Mouse (Mus musculus) testis, postnatal 14 days (tissue): ENCODE data around the gene Spon1.

ENCODE experiments used
- DNase-seq: peaks from one replicate; pipeline ENCODE4 v3.0.0; 2021; ENCODE audit warnings: low spot score

Spon1 gene

DNA sequence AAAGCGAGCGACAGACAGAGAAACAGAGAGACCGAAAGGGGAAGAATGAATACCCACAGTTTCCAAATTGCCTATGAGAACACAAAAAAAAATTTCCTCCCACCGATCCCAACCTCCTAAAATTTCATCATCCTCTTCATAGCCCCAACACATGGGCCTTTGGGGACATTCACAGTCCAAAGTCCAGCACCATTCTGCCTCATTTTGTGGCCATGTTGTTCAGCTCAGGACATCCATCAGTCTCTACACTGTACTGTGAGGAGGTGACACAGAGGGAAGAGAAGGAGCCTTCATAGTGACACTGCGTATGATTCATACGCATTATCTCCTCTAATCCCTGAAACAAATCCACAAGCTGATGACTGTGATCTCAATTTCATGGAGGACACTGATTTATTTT lies 12.7 kb downstream of the Spon1 start:
- no peak for DNase-seq

DNA sequence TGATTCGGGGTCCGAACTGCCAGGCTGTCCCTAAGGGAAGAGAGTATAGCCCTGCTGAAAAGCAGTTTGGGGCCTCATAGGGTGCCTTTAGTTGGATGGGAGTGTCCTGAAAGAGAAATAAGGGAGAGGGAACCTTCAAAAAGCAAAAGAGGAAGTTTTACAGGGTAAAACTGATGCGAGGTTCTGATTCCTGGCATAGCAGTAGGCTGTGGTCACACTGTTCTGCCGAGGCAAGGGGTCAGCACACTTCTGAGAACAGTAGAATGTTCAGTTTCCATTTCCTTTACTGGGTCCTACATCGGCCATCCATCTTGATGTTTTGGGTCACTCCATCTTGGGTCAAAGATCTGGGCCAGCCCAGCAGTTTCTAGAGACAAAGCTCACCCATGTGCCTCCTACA lies 14.5 kb downstream of the Spon1 start:
- DNase-seq: no peak

DNA sequence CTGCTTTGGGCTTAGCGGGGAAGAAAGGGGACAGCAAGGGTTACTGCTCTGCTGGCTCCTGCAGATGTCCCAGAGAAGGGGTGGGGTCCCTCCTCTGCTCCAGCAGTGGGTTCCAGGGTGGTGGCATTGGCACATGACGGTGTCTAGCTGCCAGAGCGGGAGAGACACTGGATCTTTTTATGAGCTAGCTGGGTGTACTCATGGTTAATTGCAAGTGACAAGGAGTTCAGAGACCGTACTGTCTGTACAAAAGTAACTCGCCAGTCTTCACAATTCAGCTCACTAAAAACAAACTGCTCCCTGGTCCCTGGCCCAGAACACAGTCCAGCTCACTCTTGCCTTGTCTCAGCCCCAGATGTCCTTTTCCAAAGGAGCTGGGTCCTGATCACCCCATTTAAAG lies 26.2 kb downstream of the Spon1 start:
- no peak for DNase-seq

DNA sequence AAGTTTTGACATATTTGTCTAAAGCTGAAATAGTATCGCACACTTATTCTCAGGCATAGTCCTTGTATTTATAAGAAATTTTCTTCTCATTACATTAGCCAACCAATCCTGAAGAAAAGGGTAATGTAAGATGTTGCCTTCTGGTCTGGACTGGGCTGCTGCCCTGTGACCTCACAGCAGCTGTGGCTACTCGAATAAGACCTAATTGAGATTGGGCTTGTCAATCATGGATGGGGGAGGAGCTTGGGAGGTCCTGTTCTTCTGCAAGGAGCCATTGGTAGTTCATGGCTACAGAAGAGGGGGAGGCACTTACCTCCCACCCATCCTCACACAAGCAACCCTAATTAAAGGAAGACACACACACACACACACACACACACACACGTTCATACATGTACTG lies 27.1 kb downstream of the Spon1 start:
- no peak for DNase-seq

DNA sequence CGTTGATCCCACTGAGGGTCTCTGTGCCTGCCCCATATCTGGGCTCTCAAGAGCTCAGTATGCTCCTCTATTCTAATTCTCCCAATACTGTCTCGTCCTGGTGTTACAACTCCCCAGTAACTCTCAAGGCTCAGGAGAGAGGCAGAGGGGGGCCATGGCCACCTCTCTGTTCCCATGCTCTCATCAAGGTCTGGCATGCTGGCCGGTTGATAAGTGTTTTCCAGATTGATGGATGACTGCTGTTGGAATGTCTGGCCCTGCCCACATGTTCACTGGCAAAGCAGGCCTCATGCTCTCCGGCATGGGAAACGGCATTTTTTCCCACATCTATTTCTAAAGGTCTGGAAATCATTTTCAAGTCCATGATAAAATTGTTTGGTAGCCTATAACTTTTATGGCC lies 29.4 kb downstream of the Spon1 start:
- no peak for DNase-seq

DNA sequence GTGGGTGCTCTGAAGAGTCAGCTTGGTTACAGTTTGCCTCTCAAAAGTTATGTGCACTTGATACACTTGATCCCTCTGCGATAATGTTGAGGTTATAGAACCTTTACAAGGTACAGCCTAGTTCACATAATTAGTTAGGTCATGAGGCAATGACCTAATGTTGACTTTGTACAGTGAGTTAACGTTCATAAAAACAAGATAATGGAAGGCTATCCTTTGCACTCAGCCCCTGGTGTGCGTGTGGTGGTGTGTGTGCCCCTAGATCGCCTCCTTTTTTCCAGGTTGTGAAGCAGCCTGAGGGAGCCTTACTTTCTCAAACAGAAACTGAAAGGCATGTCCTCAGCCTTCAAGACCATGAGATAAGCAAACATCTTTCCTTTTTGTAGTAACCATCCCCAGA lies 31.3 kb downstream of the Spon1 start:
- DNase-seq: no peak

DNA sequence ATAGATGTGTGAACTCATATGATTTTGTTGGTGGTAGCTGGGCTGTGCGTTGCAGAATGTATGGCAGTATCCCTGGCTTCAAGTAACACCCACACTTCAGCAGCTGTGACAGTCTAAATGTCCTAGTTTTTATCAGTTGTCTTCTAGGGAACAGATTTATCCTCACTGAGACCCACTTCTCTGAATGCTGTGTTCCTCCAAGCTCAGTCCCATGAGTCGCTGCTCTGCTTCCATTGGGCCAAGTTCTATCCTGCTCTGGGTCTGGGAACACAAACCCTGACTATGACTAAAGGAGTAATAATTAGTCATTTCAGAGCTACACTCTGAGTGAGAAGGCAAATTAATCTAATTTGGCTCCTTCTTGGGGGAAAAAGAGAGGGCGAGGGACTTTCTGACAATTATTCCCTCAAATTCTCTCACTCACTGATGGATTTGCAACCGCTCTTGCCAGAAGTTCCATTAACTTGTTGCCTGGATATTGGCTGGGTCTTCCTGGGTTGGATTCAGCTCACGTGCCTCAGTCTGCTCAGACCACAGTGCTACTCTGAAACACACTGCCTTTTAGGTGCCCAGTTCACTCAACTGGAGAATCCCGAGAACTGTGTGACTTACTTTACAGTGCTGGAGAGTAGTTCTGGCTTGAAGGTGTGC lies 32.9 kb downstream of the Spon1 start:
- DNase-seq: no peak

DNA sequence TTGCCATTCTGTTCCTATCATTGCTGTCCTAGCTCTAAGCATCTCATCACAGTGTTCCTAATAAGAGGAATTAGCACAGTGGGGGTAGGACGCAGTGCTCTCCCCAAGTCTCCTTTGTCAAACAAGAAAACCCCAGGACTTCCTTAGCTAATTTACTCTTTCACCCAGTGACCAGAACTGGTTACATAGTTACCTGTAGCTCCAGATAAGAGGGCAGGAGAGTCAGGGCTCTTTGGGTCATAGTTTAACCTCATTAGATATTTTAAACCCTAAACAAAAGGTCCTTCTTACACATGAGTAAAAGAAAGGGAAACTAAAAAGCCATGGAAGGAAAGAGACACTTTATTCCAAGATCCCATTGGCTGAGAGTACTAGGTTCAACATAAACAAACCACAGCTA lies 44.0 kb downstream of the Spon1 start:
- DNase-seq: no peak

DNA sequence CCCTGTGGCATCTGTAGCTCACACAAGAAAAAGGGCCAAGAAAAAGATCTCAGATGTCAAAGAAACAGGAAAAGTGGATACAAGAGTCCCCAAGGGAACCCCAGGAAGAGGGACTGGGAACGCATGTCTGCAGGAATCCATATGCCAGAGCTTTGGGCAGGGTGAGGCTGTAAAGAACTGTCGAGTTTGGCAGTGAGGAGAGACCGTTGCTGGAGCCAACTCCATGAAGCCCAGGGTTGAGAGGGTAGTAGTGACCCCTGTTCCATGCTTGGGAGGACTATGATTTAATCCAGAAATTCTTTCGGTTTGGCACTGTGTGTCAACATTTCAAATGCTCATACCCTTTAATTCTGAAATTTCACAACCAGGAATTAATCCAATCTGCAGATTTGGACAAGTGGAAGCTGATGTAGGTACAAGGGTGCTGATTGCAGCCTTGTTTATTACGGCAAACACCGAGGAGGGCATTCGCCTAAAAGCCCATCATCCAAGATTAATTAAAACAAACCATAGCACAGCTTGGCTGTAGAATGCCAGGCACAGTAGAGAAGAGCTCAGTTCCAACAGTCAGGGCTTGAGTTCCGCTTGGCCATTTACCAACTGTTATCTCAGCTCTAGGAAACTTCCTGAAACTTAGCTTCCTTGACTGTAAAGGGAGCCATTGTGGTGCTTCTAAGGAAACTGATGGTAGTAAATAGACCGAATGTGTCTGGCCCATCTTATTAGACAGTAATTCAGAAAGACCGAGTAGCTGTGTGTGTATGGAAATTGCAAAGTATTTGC lies 45.8 kb downstream of the Spon1 start:
- DNase-seq: no peak

DNA sequence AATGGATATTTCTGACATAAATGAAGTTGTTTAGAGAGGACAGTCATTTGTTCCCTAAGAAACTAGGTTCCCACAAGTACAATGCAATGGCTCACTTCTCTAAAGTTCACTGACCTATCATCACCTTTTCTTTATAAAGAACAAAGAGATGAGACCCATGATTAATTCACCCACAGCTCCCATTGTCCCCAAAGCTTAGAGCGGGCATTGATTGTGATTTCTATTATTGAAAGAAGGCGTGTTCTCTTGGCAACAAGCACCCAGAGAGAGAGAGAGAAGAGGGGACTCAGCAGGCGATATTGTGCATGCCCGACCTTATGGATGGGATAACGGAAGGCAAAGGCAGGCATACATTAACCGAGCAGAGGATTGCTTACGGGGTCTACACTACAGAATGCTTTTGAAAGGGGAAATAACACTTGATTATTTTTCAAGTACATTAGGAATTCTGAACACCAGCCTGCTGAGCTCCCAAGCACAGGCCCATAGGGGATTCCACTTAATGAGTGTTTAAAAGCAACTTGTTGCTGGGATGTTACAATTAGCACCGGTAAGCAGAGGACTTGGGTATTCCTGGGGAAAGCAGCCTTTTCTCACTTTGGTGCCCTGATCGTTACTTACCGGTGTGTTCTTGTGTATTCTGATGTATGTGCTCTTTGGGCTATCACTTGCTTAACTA lies 48.4 kb downstream of the Spon1 start:
- DNase-seq: no peak

DNA sequence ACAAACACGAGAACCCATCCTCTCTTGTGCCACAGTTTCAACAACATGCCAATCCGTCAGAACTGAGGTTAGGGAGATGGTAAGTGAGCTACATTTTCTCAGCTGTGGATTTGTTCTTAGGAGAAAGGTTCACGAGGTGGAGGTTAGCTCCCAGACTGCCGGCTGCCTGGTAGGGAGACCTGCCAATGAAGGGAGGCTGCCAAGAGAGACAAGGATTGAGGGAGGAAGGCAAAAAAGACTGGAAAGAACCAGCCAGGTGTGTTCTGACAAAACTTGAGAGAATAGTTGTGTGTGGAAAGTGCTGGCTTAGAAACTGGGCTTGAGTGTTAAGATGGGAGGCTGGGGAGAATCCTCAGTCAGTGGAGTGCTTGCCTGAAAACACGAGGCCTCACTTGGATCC lies 49.9 kb downstream of the Spon1 start:
- DNase-seq: no peak

DNA sequence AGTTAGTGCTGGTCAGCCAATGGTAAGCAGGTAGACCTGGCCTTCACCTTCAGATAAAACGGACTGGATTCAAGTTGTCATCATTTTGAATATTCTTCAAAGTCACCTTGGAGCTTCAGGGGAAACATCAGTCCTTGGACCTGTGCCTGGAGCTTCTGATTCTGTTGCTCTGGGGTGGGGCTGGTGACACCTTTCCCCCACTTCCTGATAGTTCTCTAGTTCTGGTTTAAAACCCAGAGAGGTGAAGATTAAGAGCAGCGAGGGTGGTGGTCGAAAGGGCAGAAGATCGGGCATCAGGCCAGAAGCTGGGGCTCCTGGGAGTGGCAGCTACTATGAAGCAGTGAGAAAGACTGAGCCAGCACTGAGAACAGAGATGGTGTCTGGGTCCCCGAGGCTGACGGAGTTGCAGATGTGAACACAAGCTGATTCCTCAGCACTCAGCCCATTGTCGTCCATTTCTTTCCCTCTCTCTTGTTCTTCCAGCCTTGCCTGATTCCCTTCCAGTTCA lies 51.1 kb downstream of the Spon1 start:
- DNase-seq: no peak

DNA sequence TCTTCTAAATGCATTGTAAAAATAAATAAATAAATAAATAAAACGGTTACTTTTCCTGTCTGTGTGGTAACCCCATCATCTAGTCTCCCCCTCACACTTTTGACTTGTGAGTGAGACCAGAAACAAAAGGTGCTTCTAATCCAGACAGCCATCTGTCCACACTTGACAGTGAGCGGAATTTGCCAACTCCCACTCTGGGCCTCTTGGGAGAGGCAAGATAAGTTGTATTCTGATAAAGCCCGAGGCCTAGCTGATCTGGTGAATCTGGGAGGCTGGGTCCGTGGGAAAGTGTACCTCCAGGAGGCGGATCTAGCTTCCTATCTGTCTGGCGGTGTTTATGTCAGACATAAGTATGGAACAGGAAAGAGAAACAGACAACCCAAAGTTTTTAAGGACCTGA lies 52.3 kb downstream of the Spon1 start:
- DNase-seq: no peak

DNA sequence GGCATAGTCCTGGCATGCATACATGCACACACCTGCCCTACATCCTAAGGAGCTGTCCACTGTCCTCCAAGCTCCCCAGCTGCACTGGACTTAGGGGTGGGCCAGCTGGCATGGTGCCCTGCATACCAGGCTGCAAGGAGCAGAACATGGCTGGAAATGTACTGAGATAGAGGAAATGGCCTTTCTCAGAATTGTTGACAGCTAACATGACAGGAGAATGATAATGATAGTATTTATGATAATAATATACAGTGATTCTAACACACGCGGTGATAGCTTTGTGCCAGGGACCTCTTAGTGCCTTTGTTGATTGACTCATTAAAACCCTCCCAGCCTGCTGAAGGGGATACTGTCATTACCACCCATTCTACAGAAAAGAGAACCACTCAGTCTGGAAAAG lies 54.4 kb downstream of the Spon1 start:
- DNase-seq: no peak

DNA sequence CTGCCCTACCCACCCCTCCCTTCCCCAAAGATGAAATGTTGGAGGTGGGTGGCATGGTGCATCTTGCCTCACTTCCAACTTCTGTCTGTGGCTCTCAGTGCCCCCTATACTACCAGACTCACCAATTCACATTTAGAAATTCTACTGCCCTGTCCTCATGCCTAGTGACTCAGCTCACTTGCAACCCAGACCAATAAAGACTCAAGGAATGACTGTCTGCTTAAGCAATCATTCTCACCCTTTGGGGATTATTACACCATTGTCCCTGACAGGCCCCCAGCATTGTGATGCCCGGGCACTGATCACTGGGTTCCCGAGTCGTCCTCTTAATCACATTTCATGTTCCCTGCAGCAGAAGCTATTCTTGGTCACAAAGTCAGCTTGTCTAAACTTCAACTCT lies 57.2 kb downstream of the Spon1 start:
- no peak for DNase-seq

DNA sequence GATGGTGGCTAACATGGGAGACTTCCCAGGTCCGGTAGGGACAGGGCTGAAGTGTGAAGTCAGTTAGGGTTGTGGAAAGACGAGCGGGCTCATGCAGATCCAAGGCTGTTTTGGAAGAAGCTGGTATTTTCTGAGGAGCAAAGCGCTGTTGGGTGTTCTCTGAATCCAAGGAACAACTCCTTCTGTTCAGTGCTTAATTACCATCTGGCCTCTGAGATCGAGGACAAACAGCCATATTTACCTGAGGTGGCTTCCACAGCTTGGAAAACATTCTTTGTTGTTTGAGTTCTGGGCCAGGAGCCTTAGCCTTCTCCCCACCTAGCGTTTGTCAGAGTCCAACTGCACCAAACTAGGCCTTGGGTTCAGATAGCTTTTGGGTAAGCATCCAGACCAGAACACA lies 58.9 kb downstream of the Spon1 start:
- no peak for DNase-seq

DNA sequence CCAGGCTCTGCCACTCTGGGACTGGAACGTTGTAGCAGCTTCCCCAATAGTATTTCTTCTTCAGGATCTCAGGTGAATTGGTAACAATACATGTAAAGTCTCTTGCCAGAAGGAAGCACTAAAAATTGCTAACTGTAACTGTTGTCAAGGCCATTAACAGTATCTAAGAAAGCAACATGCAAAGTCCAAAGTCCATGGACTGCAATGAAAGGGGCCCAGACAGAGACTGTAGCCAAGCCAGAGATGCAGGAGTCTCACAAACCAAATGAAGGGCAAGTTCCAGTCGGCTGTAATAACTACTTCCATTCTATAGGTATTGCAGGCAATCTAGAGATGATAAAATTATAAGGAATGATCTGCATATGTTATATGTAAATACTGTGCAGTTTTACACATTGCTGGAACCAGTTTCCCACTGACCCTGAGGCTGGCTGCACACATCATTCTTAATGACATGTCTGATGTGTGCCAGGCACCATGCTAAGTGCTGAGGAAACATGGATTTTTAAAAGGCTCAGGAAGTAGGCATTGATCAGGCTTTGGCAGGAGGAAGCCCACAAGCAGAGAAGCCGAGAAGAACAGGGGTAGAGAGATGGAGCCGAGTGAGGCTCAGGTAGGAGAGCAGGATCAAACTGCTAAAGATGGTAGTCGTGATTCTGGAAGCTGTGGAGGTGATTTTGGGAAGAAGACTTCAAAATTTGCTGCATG lies 59.9 kb downstream of the Spon1 start:
- no peak for DNase-seq

DNA sequence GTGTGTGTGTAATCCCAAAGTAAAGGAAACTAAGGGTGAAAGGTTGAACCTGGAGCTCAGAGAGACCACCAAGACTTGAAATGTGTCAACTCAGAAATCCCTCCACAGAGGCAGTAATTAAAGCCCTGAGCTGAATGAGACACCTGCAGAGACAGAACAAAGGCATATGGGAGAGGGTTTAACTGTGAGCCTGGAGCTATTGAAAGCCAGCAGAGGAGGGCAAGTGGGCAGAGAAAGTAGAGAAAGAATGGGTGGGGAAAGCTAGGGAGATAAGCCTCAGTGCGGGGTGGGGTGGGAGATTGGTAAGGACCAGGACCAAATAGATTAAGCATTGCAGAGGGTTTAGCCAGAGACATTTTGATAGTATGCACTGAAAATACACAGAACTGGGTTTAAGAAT lies 60.7 kb downstream of the Spon1 start:
- no peak for DNase-seq

DNA sequence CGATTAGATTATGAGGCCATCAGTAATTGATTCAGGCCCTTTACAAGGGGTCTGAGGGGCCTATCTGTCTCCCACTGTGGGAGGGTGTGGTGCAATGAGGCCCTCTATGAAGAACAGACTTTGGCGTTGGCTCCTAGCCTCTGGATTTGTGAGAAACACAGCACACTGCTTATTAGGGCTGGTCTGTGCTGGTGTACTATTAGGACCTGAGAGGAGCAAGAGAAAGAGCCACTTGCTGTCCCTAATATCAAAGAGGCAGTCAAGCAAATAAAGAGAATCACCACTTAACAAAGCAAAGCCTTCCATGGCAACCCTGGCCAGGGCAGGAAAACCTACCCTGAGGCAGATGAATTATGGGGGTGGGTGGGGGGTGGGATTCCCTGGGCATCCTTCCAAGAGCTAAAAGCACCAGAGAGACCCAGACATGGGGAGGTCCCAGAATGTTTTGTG lies 62.3 kb downstream of the Spon1 start:
- no peak for DNase-seq

DNA sequence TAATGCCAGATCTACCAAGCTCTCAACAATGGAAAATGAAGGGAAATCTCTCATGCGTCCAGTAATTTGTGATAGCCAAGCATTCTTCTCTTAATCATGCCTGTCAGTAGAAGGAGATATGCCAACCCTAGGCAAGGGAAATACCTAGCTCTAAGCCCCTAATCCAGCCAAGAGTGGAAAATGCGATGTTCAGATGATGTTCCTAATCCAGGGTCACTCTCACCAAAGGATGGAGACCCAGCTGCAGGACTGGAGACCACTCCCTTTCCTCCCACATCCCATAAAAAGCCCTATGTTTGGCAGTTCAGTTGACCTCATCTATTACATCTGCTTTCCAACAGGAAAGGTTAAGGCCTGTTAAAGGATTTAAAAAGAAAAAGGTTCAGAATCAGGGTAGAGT lies 62.8 kb downstream of the Spon1 start:
- DNase-seq: no peak

DNA sequence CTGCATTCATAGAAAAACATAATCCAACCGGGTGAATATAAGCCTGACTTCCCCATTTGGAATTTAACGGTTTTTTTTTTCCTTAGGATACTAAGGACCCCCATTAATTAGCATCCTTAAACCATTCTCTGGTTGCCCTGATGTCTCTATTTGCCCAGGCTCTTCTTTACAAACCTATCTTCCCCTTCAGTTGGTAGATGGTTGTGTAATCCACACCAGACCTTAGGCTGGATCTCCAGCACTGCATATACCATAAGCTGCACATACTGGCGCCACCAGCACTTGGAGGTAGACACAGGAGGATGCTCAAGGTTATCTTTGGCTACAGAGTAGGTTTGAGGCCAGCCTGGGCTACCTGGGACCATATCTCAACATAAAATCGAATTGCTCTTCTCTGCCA lies 71.4 kb downstream of the Spon1 start:
- DNase-seq: no peak

DNA sequence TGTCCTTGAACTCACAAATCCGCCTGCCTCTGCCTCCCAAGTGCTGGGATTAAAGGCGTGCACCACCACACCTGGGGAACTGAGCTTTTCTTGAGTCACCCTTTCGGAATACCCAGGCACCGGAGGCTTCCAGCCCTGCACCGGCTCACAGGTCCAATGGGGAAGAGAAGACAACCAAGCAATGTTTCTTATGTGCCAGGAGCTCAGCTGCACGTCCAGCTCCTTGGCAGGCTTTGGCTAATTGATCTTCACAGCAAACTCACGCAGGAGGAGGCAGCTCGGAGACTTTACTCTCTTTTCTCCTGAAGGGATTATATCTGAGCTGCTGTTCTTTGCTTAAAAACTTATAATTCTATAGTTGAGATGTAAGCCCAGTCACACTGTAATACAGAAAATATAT lies 73.6 kb downstream of the Spon1 start:
- DNase-seq: no peak

DNA sequence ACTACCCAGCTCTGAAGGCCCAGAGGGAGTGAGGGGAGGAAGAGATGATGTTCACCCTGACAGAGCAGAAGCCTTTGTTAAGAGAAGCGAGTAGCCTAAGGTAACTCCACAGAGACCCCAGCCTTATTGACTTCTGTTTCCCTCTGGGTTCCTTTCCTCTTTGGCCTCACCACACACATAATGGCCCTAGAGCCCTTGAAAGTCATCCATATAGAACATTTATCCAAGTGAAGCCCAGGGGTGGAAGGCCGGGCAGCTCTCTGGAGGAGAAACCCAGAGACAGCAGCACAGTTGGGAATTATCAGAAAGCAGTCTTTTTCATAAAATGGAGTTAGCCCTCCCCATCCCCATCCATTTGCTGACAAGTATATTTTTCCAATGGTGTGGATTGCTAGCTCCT lies 75.7 kb downstream of the Spon1 start:
- DNase-seq: no peak
